Mouse (Mus musculus): ENCODE data around the gene Dnah6. TPM values are rescaled to one million over a fixed set of nuclear protein-coding genes. Genes with fewer than 3 reads are reported as not detected.

The Dnah6 gene
- total and polyA plus RNA-seq, 3 experiments: under 0.01 to 0.06 (median 0.04) TPM

- Histone ChIP-seq H3K36me3 (replicated peaks in 1 of 2; ENCODE audit: control insufficient read depth in 1 of 2, insufficient read depth in 1 of 2, low read length in 1 of 2) (no peaks in the 10 kb centered on the region), H3K4me1 (ENCODE audit: control insufficient read depth in 1 of 2, insufficient read depth in 2 of 2) (peaks cover 4 to 19% of the 10 kb centered on the region in 2 experiments; a peak in 3 of 4 replicates), H3K9me3 (replicated peaks; ENCODE audit: low read length) (no peaks in the 10 kb centered on the region), H3K9ac (ENCODE audit: insufficient read depth, low read depth) (no peak overlapping the region), H3K4me3 (replicated peaks in 1 of 3; ENCODE audit: low read depth in 2 of 3, low read length in 2 of 3, poor library complexity in 1 of 3) (no peak overlapping the region), H3K27ac (ENCODE audit: insufficient read depth, low read depth) (no peak overlapping the region), H3K79me2 (replicated peaks; ENCODE audit: control insufficient read depth, extremely low read depth, insufficient read depth, poor library complexity, severe bottlenecking) (no peaks in the 10 kb centered on the region), H3K27me3 (replicated peaks) (no peaks in the 10 kb centered on the region), H3K4me2 (ENCODE audit: insufficient read depth, low read depth, poor library complexity, severe bottlenecking) (no peak overlapping the region)
- in situ Hi-C loops (cut with MboI; ENCODE audit: low pct_ligation_motif_present, low pct_unique_long_range_greater_than_20kb, low sequenced_read_pairs): loop anchor here (25.0 kb wide), 1 partner anchor 326 kb away; no protein-coding TSS in a partner anchor
- TF ChIP-seq MAX (IDR thresholded peaks at IDR 0.05; ENCODE audit: low read length): no peak
- TF ChIP-seq MEF2A (IDR thresholded peaks at IDR 0.05; ENCODE audit: borderline replicate concordance, low read depth, low read length): no peak
- no peak for TF ChIP-seq GABPA (IDR thresholded peaks at IDR 0.05; ENCODE audit: insufficient replicate concordance, low read depth, low read length)
- dilution Hi-C loops (cut with MboI; ENCODE audit: extremely low pct_ligation_motif_present, extremely low pct_unique_long_range_greater_than_20kb, low sequenced_read_pairs): no loop called here
- no peak for DNase-seq (ENCODE audit: extremely low read depth)
Observed at GRCm38 (mm10) chr6:73162958-73163357, 58.5 kb downstream of the Dnah6 start.

GRCm38 (mm10) chr6:73161338-73161737 is 60.1 kb downstream of the Dnah6 start:
- TF ChIP-seq TBP (conservative IDR thresholded peaks at IDR 0.05; ENCODE audit: low read depth, low read length) (no peak), EP300 (IDR thresholded peaks at IDR 0.05; ENCODE audit: low read length) (no peak), MEF2A (IDR thresholded peaks at IDR 0.05; ENCODE audit: borderline replicate concordance, low read depth, low read length) (no peak), PAX5 (IDR thresholded peaks at IDR 0.05; ENCODE audit: low read length) (no peak), MAX (IDR thresholded peaks at IDR 0.05; ENCODE audit: low read length) (no peak), MAZ (IDR thresholded peaks at IDR 0.05; ENCODE audit: low read depth, low read length) (no peak), CHD1 (IDR thresholded peaks at IDR 0.05; ENCODE audit: low read depth, low read length) (no peak), GABPA (IDR thresholded peaks at IDR 0.05; ENCODE audit: insufficient replicate concordance, low read depth, low read length) (no peak), HCFC1 (IDR thresholded peaks at IDR 0.05; ENCODE audit: low read depth, low read length) (no peak)
- Histone ChIP-seq H3K27ac (ENCODE audit: insufficient read depth, low read depth) (no peak overlapping the region), H3K4me1 (ENCODE audit: control insufficient read depth in 1 of 2, insufficient read depth in 2 of 2) (peaks cover 3 to 4% of the 10 kb centered on the region in 2 experiments; a peak in 2 of 4 replicates), H3K4me3 (replicated peaks in 1 of 3; ENCODE audit: low read depth in 2 of 3, low read length in 2 of 3, poor library complexity in 1 of 3) (no peak overlapping the region), H3K36me3 (replicated peaks in 1 of 2; ENCODE audit: control insufficient read depth in 1 of 2, insufficient read depth in 1 of 2, low read length in 1 of 2) (no peaks in the 10 kb centered on the region), H3K79me2 (replicated peaks; ENCODE audit: control insufficient read depth, extremely low read depth, insufficient read depth, poor library complexity, severe bottlenecking) (no peaks in the 10 kb centered on the region), H3K4me2 (ENCODE audit: insufficient read depth, low read depth, poor library complexity, severe bottlenecking) (no peak overlapping the region), H3K27me3 (replicated peaks) (no peaks in the 10 kb centered on the region), H3K9me3 (replicated peaks; ENCODE audit: low read length) (no peaks in the 10 kb centered on the region), H3K9ac (ENCODE audit: insufficient read depth, low read depth) (no peak overlapping the region)
- in situ Hi-C loops (cut with MboI; ENCODE audit: low pct_ligation_motif_present, low pct_unique_long_range_greater_than_20kb, low sequenced_read_pairs): loop anchor here (25.0 kb wide), 1 partner anchor 324 kb away; no protein-coding TSS in a partner anchor
- dilution Hi-C loops (cut with MboI; ENCODE audit: extremely low pct_ligation_motif_present, extremely low pct_unique_long_range_greater_than_20kb, low sequenced_read_pairs): no loop called here
- DNase-seq (ENCODE audit: extremely low read depth): no peak

GRCm38 (mm10) chr6:73155455-73155854 is 66.0 kb downstream of the Dnah6 start:
- no peaks in the 10 kb centered on the region for H3K36me3 ChIP-seq (replicated peaks in 1 of 2; ENCODE audit: control insufficient read depth in 1 of 2, insufficient read depth in 1 of 2, low read length in 1 of 2)
- no peaks in the 10 kb centered on the region for H3K4me1 ChIP-seq (ENCODE audit: control insufficient read depth in 1 of 2, insufficient read depth in 2 of 2)
- dilution Hi-C loops (cut with MboI; ENCODE audit: extremely low pct_ligation_motif_present, extremely low pct_unique_long_range_greater_than_20kb, low sequenced_read_pairs): no loop called here
- no peak for DNase-seq (ENCODE audit: extremely low read depth)
- no peaks in the 10 kb centered on the region for H3K9me3 ChIP-seq (replicated peaks; ENCODE audit: low read length)
- no peak overlapping the region for H3K4me3 ChIP-seq (replicated peaks in 1 of 3; ENCODE audit: low read depth in 2 of 3, low read length in 2 of 3, poor library complexity in 1 of 3)
- H3K27me3 ChIP-seq (replicated peaks): no peaks in the 10 kb centered on the region
- no peak overlapping the region for H3K9ac ChIP-seq (ENCODE audit: insufficient read depth, low read depth)
- in situ Hi-C loops (cut with MboI; ENCODE audit: low pct_ligation_motif_present, low pct_unique_long_range_greater_than_20kb, low sequenced_read_pairs): loop anchor here (10.0 to 25.0 kb wide), 3 partner anchors 121 to 318 kb away; no protein-coding TSS in a partner anchor
- H3K4me2 ChIP-seq (ENCODE audit: insufficient read depth, low read depth, poor library complexity, severe bottlenecking): no peak overlapping the region
- TF ChIP-seq MAX (IDR thresholded peaks at IDR 0.05; ENCODE audit: low read length) (no peak), POLR2A (IDR thresholded peaks at IDR 0.05; ENCODE audit: low read depth, low read length) (no peak), USF2 (conservative IDR thresholded peaks at IDR 0.05; ENCODE audit: low read depth, low read length) (no peak), TBP (conservative IDR thresholded peaks at IDR 0.05; ENCODE audit: low read depth, low read length) (no peak), MXI1 (IDR thresholded peaks at IDR 0.05; ENCODE audit: low read depth, low read length) (no peak), EP300 (IDR thresholded peaks at IDR 0.05; ENCODE audit: low read length) (no peak), E2F4 (IDR thresholded peaks at IDR 0.05; ENCODE audit: insufficient replicate concordance, low read depth, low read length) (no peak), CTCF (conservative IDR thresholded peaks at IDR 0.05 in 1 of 2, IDR thresholded peaks at IDR 0.05 in 1 of 2; ENCODE audit: low read depth in 2 of 2, low read length in 2 of 2) (no peak), MYC (IDR thresholded peaks at IDR 0.05; ENCODE audit: low read depth, low read length) (no peak)
- H3K27ac ChIP-seq (ENCODE audit: insufficient read depth, low read depth): no peak overlapping the region
- H3K79me2 ChIP-seq (replicated peaks; ENCODE audit: control insufficient read depth, extremely low read depth, insufficient read depth, poor library complexity, severe bottlenecking): no peaks in the 10 kb centered on the region
